Mouse (Mus musculus) ES-E14 (cell line): ENCODE data around the gene Zfp664. TPM values are rescaled to one million over a fixed set of nuclear protein-coding genes. Genes with fewer than 3 reads are reported as not detected.

ENCODE experiments used
- DNase-seq: peaks from one replicate; pipeline ENCODE4 v3.0.0-alpha.2; 2013; ENCODE audit warnings: low read depth, low spot score
- H3K27ac ChIP-seq: 2 replicates; pipeline ENCODE4 v1.5.1; 2012; ENCODE audit warnings: low read depth, mild to moderate bottlenecking, low read length, moderate library complexity, mixed read lengths; ENCODE audit not compliant: poor library complexity, insufficient read depth, severe bottlenecking
- H3K36me3 ChIP-seq: 2 replicates; pipeline ENCODE4 v1.6.1; 2012; ENCODE audit warnings: mild to moderate bottlenecking, low read length, moderate library complexity, mixed read lengths; ENCODE audit not compliant: control insufficient read depth, poor library complexity, insufficient read depth, severe bottlenecking
- H3K4me1 ChIP-seq, 2 experiments: fragments of 150-350 bp in 1 of 2; sonication (generic) in 1 of 2; 2 replicates each; pipeline ENCODE4 v1.6.1; 2012; ENCODE audit warnings: low read length in 2 of 2, mild to moderate bottlenecking in 1 of 2, mixed read lengths in 1 of 2; ENCODE audit not compliant: control insufficient read depth in 2 of 2, insufficient read depth in 2 of 2, poor library complexity in 1 of 2
- H3K4me3 ChIP-seq, 2 experiments: fragments of 150-350 bp in 1 of 2; sonication (generic) in 1 of 2; 2 replicates each; pipeline ENCODE4 v1.5.1; 2012; ENCODE audit warnings: low read length in 2 of 2, low read depth in 1 of 2, mild to moderate bottlenecking in 1 of 2, mixed read lengths in 1 of 2; ENCODE audit not compliant: insufficient read depth in 1 of 2, poor library complexity in 1 of 2, severe bottlenecking in 1 of 2
- H3K9ac ChIP-seq: 2 replicates; pipeline ENCODE4 v1.6.1; 2012; ENCODE audit warnings: low read depth, mild to moderate bottlenecking, low read length, mixed read lengths; ENCODE audit not compliant: poor library complexity, insufficient read depth, severe bottlenecking
- H3K9me3 ChIP-seq: fragments of 150-350 bp; sonication (generic); 2 replicates; pipeline ENCODE4 v1.6.1; 2012; ENCODE audit warnings: low read depth, mild to moderate bottlenecking, low read length; ENCODE audit not compliant: control insufficient read depth, insufficient read depth
- CHD2 ChIP-seq: IDR thresholded peaks from 2 replicates; pipeline ENCODE4 v1.6.1; 2014; ENCODE audit warnings: mild to moderate bottlenecking, low read depth, low read length, inconsistent platforms
- HCFC1 ChIP-seq: IDR thresholded peaks from 2 replicates; pipeline ENCODE4 v1.6.1; 2012; ENCODE audit warnings: low read length, inconsistent platforms, borderline replicate concordance; ENCODE audit not compliant: insufficient read depth
- MAFK ChIP-seq: IDR thresholded peaks from 2 replicates; pipeline ENCODE4 v1.6.1; 2014; ENCODE audit warnings: mild to moderate bottlenecking, low read depth, low read length, inconsistent platforms; ENCODE audit not compliant: insufficient read depth
- ZC3H11A ChIP-seq: IDR thresholded peaks from 2 replicates; pipeline ENCODE4 v1.6.1; 2012; ENCODE audit warnings: low read depth, mild to moderate bottlenecking, inconsistent platforms, low read length, borderline replicate concordance
- ZNF384 ChIP-seq: IDR thresholded peaks from 2 replicates; pipeline ENCODE4 v1.6.1; 2012; ENCODE audit warnings: low read depth, low read length, inconsistent platforms
- in situ Hi-C, 2 experiments: fragments of 600-800 bp; cut with MboI; formaldehyde crosslinking; loops; one replicate each; pipeline ENCODE4 v1.15.1; 2025; ENCODE audit warnings: low sequenced_read_pairs in 2 of 2, inconsistent platforms in 1 of 2; ENCODE audit not compliant: unreplicated experiment in 2 of 2
- total RNA-seq: library from RNA; depleted of rRNA; stranded (reverse); fragments of 300-350 nt; gene quantifications from 2 replicates; pipeline ENCODE4 v1.2.3, GENCODE M21; 2012

Gene Zfp664
- total RNA-seq, 1 experiment, result 27.4 TPM

GRCm38 (mm10) chr5:124861463-124861862 is 1.0 kb upstream of the Zfp664 start:
- Histone ChIP-seq H3K9ac (peak overlapping the region; percentile 93), H3K36me3 (no peaks in the 10 kb centered on the region), H3K9me3 (no peaks in the 10 kb centered on the region), H3K27ac (0 out of 2 replicates have a peak overlapping the region, but pooled peaks have one; percentile 36), H3K4me1 (no peaks in the 10 kb centered on the region), H3K4me3 (peak overlapping the region; percentile 84 to 95)
- no peak for TF ChIP-seq ZNF384
- TF ChIP-seq MAFK, result no peak
- no peak for TF ChIP-seq ZC3H11A
- no peak for DNase-seq
- in situ Hi-C loops, result no loop called here

- H3K4me1 ChIP-seq, result no peaks in the 10 kb centered on the region
- H3K4me3 ChIP-seq, result peak overlapping the region; percentile 78 to 93
- no peaks in the 10 kb centered on the region for H3K9me3 ChIP-seq
- peak overlapping the region; percentile 96 for H3K9ac ChIP-seq
- DNase-seq, result peak; percentile 22
- peak overlapping the region; percentile 58 for H3K27ac ChIP-seq
- H3K36me3 ChIP-seq, result peaks cover 2% of the 10 kb centered on the region; the same call in 1 of the 2 replicates
- TF ChIP-seq MAFK (no peak), ZC3H11A (no peak), ZNF384 (no peak)
- in situ Hi-C loops, result no loop called here
Observed at GRCm38 (mm10) chr5:124862871-124863741, 615 bp downstream of the Zfp664 start.

GRCm38 (mm10) chr5:124868981-124869380 is 6.5 kb downstream of the Zfp664 start:
- Histone ChIP-seq H3K4me3 (no peak overlapping the region), H3K9ac (no peak overlapping the region), H3K9me3 (no peaks in the 10 kb centered on the region), H3K4me1 (no peaks in the 10 kb centered on the region), H3K36me3 (peaks cover 7% of the 10 kb centered on the region), H3K27ac (no peak overlapping the region)
- peak; percentile 26 for DNase-seq
- in situ Hi-C loops, result no loop called here
- TF ChIP-seq ZC3H11A, result 0 out of 2 replicates have a peak, but pooled peaks have one; percentile 5
- TF ChIP-seq CHD2, result no peak

GRCm38 (mm10) chr5:124872033-124872432 is 9.5 kb downstream of the Zfp664 start:
- no peak for DNase-seq
- no peak overlapping the region for H3K9ac ChIP-seq
- no peak overlapping the region for H3K4me3 ChIP-seq
- H3K4me1 ChIP-seq, result peaks cover 0 to 2% of the 10 kb centered on the region in 2 experiments; a peak in 1 of 4 replicates
- peaks cover 13% of the 10 kb centered on the region for H3K36me3 ChIP-seq
- H3K27ac ChIP-seq, result no peak overlapping the region
- in situ Hi-C loops, result no loop called here
- no peaks in the 10 kb centered on the region for H3K9me3 ChIP-seq
- TF ChIP-seq MAFK (no peak), ZNF384 (no peak), HCFC1 (no peak), ZC3H11A (no peak), CHD2 (no peak)

- DNase-seq, result no peak
- Histone ChIP-seq H3K36me3 (peaks cover 10% of the 10 kb centered on the region), H3K4me3 (no peak overlapping the region), H3K27ac (no peak overlapping the region), H3K9me3 (no peaks in the 10 kb centered on the region), H3K9ac (no peak overlapping the region), H3K4me1 (peaks cover 0 to 2% of the 10 kb centered on the region in 2 experiments; a peak in 1 of 4 replicates)
- TF ChIP-seq ZNF384, result no peak
- in situ Hi-C loops, result no loop called here
Observed at GRCm38 (mm10) chr5:124873096-124873495, 10.6 kb downstream of the Zfp664 start.
